Mouse (Mus musculus) adrenal gland (tissue): ENCODE results near the gene Cetn3.

Experiments used
- intact Hi-C: fragments of 180-260 bp; cut with DNase I; formaldehyde crosslinking; loops from one replicate; pipeline ENCODE4 v1.15.1; 2025
- long read RNA-seq, 2 experiments: library from polyadenylated mRNA; unstranded; transcript quantifications; one replicate each; pipeline ENCODE4 v2.0.0; 2020; ENCODE audit warnings: borderline replicate concordance in 1 of 2; ENCODE audit not compliant: insufficient replicate concordance in 1 of 2

Cetn3 gene
- long read RNA-seq, experiment 1, transcript Cetn3-201 (5 exons, 1,226 nt): major isoform, 105 of 110 reads
- long read RNA-seq, experiment 1, partial matches to known transcripts: 1 of 110 reads
- long read RNA-seq, experiment 1, other reads (novel, unspliced or antisense): 2 of 110 reads
- long read RNA-seq, experiment 2, transcript Cetn3-201 (5 exons, 1,226 nt): major isoform, 92 of 98 reads
- long read RNA-seq, experiment 2, partial matches to known transcripts: 4 of 98 reads
- long read RNA-seq, experiment 2, other reads (novel, unspliced or antisense): 1 of 98 reads

- intact Hi-C loops: no loop called here
Observed at GRCm38 (mm10) chr13:81782971-81783404, at the start of gene Cetn3. TSS of gene Cetn3 (plus strand) at chr13:81783077.

- intact Hi-C loops: no loop called here
Observed at GRCm38 (mm10) chr13:81736606-81737005, 46.3 kb upstream of the Cetn3 start.

- intact Hi-C loops: no loop called here
Observed at GRCm38 (mm10) chr13:81740898-81741297, 42.0 kb upstream of the Cetn3 start.

GRCm38 (mm10) chr13:81743391-81744091 is 39.3 kb upstream of the Cetn3 start:
- intact Hi-C loops: no loop called here

- intact Hi-C loops: no loop called here
Observed at GRCm38 (mm10) chr13:81744092-81744396, 38.8 kb upstream of the Cetn3 start.

- intact Hi-C loops: loop anchor here (10.0 kb wide), 1 partner anchor 50 kb away; no protein-coding TSS in a partner anchor
Observed at GRCm38 (mm10) chr13:81754878-81755277, 28.0 kb upstream of the Cetn3 start.

- intact Hi-C loops: loop anchor here (10.0 kb wide), 1 partner anchor 51 kb away; no protein-coding TSS in a partner anchor
Observed at GRCm38 (mm10) chr13:81755324-81755723, 27.6 kb upstream of the Cetn3 start.

GRCm38 (mm10) chr13:81757058-81757660 is 25.7 kb upstream of the Cetn3 start:
- intact Hi-C loops: loop anchor here (10.0 kb wide), 1 partner anchor 52 kb away; no protein-coding TSS in a partner anchor

GRCm38 (mm10) chr13:81760379-81760778 is 22.5 kb upstream of the Cetn3 start:
- intact Hi-C loops: loop anchor here (1.0 to 10.0 kb wide), 5 partner anchors 103 to 896 kb away; partner anchors contain the start of gene Lysmd3

- intact Hi-C loops: loop anchor here (2.0 to 10.0 kb wide), 4 partner anchors 104 to 897 kb away; partner anchors contain the start of gene Lysmd3
Observed at GRCm38 (mm10) chr13:81761566-81762186, 21.2 kb upstream of the Cetn3 start.

GRCm38 (mm10) chr13:81764173-81764572 is 18.7 kb upstream of the Cetn3 start:
- intact Hi-C loops: loop anchor here (5.0 to 10.0 kb wide), 3 partner anchors 107 to 899 kb away; partner anchors contain the start of gene Lysmd3

GRCm38 (mm10) chr13:81767038-81767659 is 15.7 kb upstream of the Cetn3 start:
- intact Hi-C loops: loop anchor here (10.0 kb wide), 2 partner anchors 242 to 902 kb away; no protein-coding TSS in a partner anchor

- intact Hi-C loops: loop anchor here (10.0 kb wide), 1 partner anchor 319 kb away; no protein-coding TSS in a partner anchor
Observed at GRCm38 (mm10) chr13:81776217-81776616, 6.7 kb upstream of the Cetn3 start.

- intact Hi-C loops: no loop called here
Observed at GRCm38 (mm10) chr13:81782475-81782874, 402 bp upstream of the Cetn3 start.

- intact Hi-C loops: no loop called here
Observed at GRCm38 (mm10) chr13:81783405-81784342, 797 bp downstream of the Cetn3 start.

GRCm38 (mm10) chr13:81785766-81786480 is 3.0 kb downstream of the Cetn3 start:
- intact Hi-C loops: no loop called here

- intact Hi-C loops: no loop called here
Observed at GRCm38 (mm10) chr13:81790160-81790559, 7.3 kb downstream of the Cetn3 start.

GRCm38 (mm10) chr13:81791861-81792260 is 9.0 kb downstream of the Cetn3 start:
- intact Hi-C loops: no loop called here

GRCm38 (mm10) chr13:81793850-81794249 is 11.0 kb downstream of the Cetn3 start:
- intact Hi-C loops: no loop called here
